Mouse (Mus musculus) embryonic fibroblast, embryonic 13.5 days (primary cell): ENCODE results near the gene Stpg3.

ENCODE experiments used
- CTCF ChIP-seq: IDR thresholded peaks from 2 replicates; pipeline ENCODE4 v1.5.1; 2011; ENCODE audit warnings: mild to moderate bottlenecking, control low read depth, low read length, moderate library complexity, borderline replicate concordance; ENCODE audit not compliant: insufficient read depth
- POLR2A ChIP-seq: IDR thresholded peaks from 2 replicates; pipeline ENCODE4 v1.6.1; 2011; ENCODE audit warnings: low read depth, mild to moderate bottlenecking, control low read depth, low read length, moderate library complexity

DNA sequence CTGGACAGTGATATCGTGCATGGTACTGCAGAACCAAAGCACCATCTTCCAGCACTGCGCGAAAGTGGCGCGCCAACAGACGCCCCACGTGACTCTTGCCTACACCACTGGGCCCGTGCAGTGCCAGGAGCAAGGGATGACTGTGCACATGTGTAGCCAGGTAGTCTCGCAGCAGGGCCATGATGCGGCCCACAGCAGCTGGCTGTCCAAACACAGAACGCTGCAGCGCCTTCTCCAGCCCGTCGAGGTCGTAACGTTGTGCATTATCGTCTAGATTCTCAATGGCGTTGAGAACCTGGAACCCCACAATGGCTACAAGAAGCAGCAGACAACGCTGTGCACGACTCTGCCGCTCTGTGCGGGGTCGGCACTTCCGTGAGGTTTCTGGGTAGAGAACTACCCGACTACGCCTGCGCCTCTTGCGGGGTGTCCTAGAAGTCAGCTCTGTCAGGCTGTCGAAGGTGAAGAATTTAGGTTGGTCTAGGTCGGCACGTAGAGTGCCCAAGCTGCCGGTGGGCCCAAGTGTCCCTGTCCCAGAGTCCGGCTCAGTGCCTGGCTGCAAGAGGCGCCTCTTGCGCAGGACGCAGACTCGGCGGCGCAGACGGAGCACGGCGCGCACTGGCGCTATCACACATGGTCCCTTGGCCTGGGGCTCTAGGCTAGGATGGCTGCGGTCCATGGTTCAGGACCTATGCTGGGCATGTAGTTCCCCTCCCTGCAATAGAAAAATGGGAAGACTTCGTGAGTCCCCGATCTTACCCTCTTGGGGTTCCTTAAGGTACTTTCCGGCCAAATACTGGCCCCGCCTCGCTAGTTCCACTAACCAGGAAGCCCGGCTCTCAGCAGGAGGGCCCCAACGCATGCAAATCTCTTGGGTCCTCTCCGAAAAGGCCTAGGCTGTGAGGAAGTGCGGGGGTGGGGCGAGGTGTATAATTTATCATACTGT, 19.0 kb downstream of the Stpg3 start:
- TF ChIP-seq CTCF (no peak), POLR2A (0 out of 2 replicates have a peak, but pooled peaks have one; percentile 27)
